Mouse (Mus musculus) bone marrow, adult 2 months (tissue): ENCODE results near the gene Fzr1. TPM values are rescaled to one million over a fixed set of nuclear protein-coding genes. Genes with fewer than 3 reads are reported as not detected.

Experiments
- H3K27ac ChIP-seq: fragments of 200-500 bp; 2 replicates; pipeline ENCODE4 v1.5.1; 2012; ENCODE audit warnings: low read depth, mild to moderate bottlenecking, control low read depth, inconsistent platforms, low read length; ENCODE audit not compliant: control insufficient read depth, poor library complexity, insufficient read depth
- H3K4me1 ChIP-seq: fragments of 200-500 bp; 2 replicates; pipeline ENCODE4 v1.6.1; 2011; ENCODE audit warnings: low read length; ENCODE audit not compliant: control insufficient read depth, insufficient read depth
- H3K4me3 ChIP-seq: fragments of 200-500 bp; replicated peaks from 2 replicates; pipeline ENCODE3; 2011; ENCODE audit warnings: mild to moderate bottlenecking, low read depth, low read length, control low read depth; ENCODE audit not compliant: control insufficient read depth
- CTCF ChIP-seq: fragments of 200-500 bp; IDR thresholded peaks from 2 replicates; pipeline ENCODE4 v1.5.1; 2011; ENCODE audit warnings: low read length, control low read depth; ENCODE audit not compliant: control insufficient read depth, insufficient read depth
- POLR2A ChIP-seq: fragments of 200-500 bp; IDR thresholded peaks from 2 replicates; pipeline ENCODE4 v1.6.1; 2011; ENCODE audit warnings: low read depth, mild to moderate bottlenecking, control low read depth, low read length, borderline replicate concordance; ENCODE audit not compliant: control insufficient read depth
- WGBS: fragments of 180-500 bp; shearing (Covaris S2); methylation state at CpG from one replicate; pipeline ENCODE4 v1.1.7; 2018; 5-methylcytosine and 5-hydroxymethylcytosine counted together
- polyA plus RNA-seq: library from polyadenylated mRNA; stranded (reverse); fragments of >200 nt; gene quantifications from 2 replicates; pipeline ENCODE4 v1.2.4, GENCODE M21; 2011; ENCODE audit warnings: low replicate concordance; ENCODE audit not compliant: missing spikeins, insufficient read depth, insufficient read length

Gene Fzr1
- polyA plus RNA-seq, 1 experiment = 131 TPM

- TF ChIP-seq POLR2A (no peak), CTCF (no peak)
- peaks cover 4% of the 10 kb centered on the region; the same call in 1 of the 2 replicates for H3K4me1 ChIP-seq
- 91% methylated on average over 11 of the region's 11 CpGs for WGBS
- H3K27ac ChIP-seq = no peak overlapping the region
- H3K4me3 ChIP-seq = no peak overlapping the region
Measured at GRCm38 (mm10) chr10:81334324-81334723, 44.0 kb downstream of the Fzr1 start.

GRCm38 (mm10) chr10:81332277-81332676 lies 46.0 kb downstream of the Fzr1 start:
- Histone ChIP-seq H3K4me3 (no peak overlapping the region), H3K27ac (no peak overlapping the region), H3K4me1 (peaks cover 6% of the 10 kb centered on the region; the same call in 1 of the 2 replicates)
- WGBS = 95% methylated on average over 29 of the region's 29 CpGs
- TF ChIP-seq POLR2A (no peak), CTCF (no peak)

GRCm38 (mm10) chr10:81330007-81330406 lies 48.3 kb downstream of the Fzr1 start:
- H3K4me3 ChIP-seq = no peak overlapping the region
- peaks cover 6% of the 10 kb centered on the region; the same call in 1 of the 2 replicates for H3K4me1 ChIP-seq
- WGBS = 53% methylated on average over 4 of the region's 4 CpGs
- no peak for TF ChIP-seq POLR2A
- TF ChIP-seq CTCF = no peak
- peak overlapping the region; percentile 69 for H3K27ac ChIP-seq

- Histone ChIP-seq H3K27ac (peak overlapping the region; percentile 69), H3K4me1 (peaks cover 6% of the 10 kb centered on the region; the same call in 1 of the 2 replicates), H3K4me3 (peak overlapping the region; percentile 37)
- 0 out of 2 replicates have a peak, but pooled peaks have one; percentile 19 for TF ChIP-seq POLR2A
- TF ChIP-seq CTCF = no peak
- 23% methylated on average over 10 of the region's 10 CpGs for WGBS
Measured at GRCm38 (mm10) chr10:81329194-81329975, 48.9 kb downstream of the Fzr1 start.

- Histone ChIP-seq H3K4me1 (peaks cover 6% of the 10 kb centered on the region; the same call in 1 of the 2 replicates), H3K4me3 (peak within 1 kb of the TSS; percentile 37), H3K27ac (peak within 1 kb of the TSS; percentile 69)
- 14% methylated on average over 10 of the region's 10 CpGs for WGBS
- TF ChIP-seq POLR2A (peak; percentile 36; the same call in 1 of the 2 replicates), CTCF (no peak)
Measured at GRCm38 (mm10) chr10:81328386-81328785, 49.9 kb downstream of the Fzr1 start, which contains the start of gene Tbxa2r. Gene Tbxa2r (plus strand): TSS chr10:81328731.

DNA sequence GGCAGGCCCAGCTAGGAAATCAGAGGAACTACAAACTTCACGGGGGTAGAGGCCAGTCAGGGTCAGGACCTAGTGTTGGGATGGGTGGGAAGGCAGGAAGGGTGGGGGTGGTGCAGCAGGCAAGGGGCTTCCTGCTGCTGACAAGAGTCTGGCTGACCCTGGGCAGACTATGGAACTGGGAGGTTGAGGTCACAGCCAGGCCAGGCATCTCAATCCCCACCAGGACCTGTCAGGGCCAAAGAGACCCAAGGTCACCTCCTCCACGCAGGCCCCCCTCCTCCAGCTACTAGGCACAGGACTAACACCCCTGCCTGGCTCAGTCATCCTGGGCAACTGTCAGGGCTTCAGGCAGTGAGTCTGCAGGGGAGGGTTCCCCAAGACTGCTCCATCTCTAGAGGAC lies 50.4 kb downstream of the Fzr1 start:
- Histone ChIP-seq H3K27ac (peak overlapping the region; percentile 69; the same call in 1 of the 2 replicates), H3K4me1 (peaks cover 6% of the 10 kb centered on the region; the same call in 1 of the 2 replicates), H3K4me3 (no peak overlapping the region)
- 46% methylated on average over 2 of the region's 2 CpGs for WGBS
- no peak for TF ChIP-seq POLR2A
- no peak for TF ChIP-seq CTCF

- Histone ChIP-seq H3K27ac (no peak overlapping the region), H3K4me3 (no peak overlapping the region), H3K4me1 (peaks cover 6% of the 10 kb centered on the region; the same call in 1 of the 2 replicates)
- 19% methylated on average over 6 of the region's 6 CpGs for WGBS
- TF ChIP-seq POLR2A = no peak
- no peak for TF ChIP-seq CTCF
Measured at GRCm38 (mm10) chr10:81326858-81327257, 51.5 kb downstream of the Fzr1 start.

DNA sequence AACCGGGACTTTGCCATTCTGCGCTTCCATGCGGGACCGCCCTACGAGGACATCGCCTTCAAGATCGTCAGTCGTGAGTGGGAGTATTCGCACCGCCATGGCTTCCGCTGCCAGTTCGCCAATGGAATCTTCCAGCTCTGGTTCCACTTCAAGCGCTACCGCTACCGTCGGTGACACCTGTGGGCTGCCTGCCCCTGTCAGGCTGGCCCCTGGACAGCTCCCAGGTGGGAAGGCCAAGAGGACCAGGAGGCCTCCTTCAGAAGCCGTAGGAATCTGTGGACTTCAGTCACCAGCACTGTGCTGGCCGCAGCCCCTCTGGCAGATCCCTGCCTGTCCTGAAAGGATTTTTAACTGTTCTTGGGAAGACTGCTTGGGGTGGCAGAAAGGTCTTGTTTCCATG lies 52.5 kb downstream of the Fzr1 start:
- 95% methylated on average over 18 of the region's 18 CpGs for WGBS
- no peak overlapping the region for H3K4me3 ChIP-seq
- no peak for TF ChIP-seq POLR2A
- TF ChIP-seq CTCF = no peak
- H3K27ac ChIP-seq = no peak overlapping the region
- H3K4me1 ChIP-seq = peaks cover 7% of the 10 kb centered on the region; the same call in 1 of the 2 replicates
